Mouse (Mus musculus): ENCODE measurements at regions not wholly inside any gene's neighbourhood (a gene's known extent, or its start where the extent isn't known, plus 50 kb on each side); places are given as distances from the start of the nearest gene placed in this dataset.

GRCm38 (mm10) chr14:68941132-68941690, 352.9 kb downstream of the Synb start:
- Histone ChIP-seq H3K9ac (ENCODE audit: low read depth, low read length) (no peak overlapping the region), H3K27me3 (replicated peaks; ENCODE audit: control insufficient read depth, insufficient read depth, low read length) (no peaks in the 10 kb centered on the region), H3K4me1 (replicated peaks; ENCODE audit: control insufficient read depth, insufficient read depth, low read length) (no peaks in the 10 kb centered on the region), H3K4me2 (replicated peaks; ENCODE audit: low read depth) (no peak overlapping the region), H3K27ac (ENCODE audit: low read depth, low read length) (no peak overlapping the region), H3K36me3 (ENCODE audit: control insufficient read depth, insufficient read depth) (no peaks in the 10 kb centered on the region), H3K4me3 (ENCODE audit: low read depth, low read length) (no peak overlapping the region), H3K9me3 (ENCODE audit: control insufficient read depth) (no peaks in the 10 kb centered on the region)
- no peak for TF ChIP-seq CTCF (IDR thresholded peaks at IDR 0.05; ENCODE audit: low read depth)
- ATAC-seq = no peak
- 61% methylated on average over 7 of the region's 7 CpGs for WGBS

DNA sequence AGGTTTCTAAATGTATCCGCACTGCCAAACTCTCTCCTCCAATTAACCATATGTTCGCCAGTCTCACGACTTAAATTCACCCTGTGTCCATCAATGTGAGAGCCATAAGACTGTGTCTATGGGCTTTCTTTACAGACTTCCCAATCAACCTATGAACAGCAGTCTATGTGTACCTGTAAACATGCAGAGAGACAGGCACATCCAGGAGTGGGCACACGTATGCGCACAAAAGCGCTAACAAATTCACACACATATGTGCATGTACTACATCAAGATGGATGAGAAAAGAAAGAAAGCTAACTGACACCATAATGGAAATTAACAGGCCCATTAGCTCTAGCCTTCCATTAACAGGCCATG, 358.8 kb downstream of the Synb start:
- Histone ChIP-seq H3K27me3 (replicated peaks; ENCODE audit: control insufficient read depth, insufficient read depth, low read length) (no peaks in the 10 kb centered on the region), H3K4me2 (replicated peaks; ENCODE audit: low read depth) (no peak overlapping the region), H3K4me1 (replicated peaks; ENCODE audit: control insufficient read depth, insufficient read depth, low read length) (no peaks in the 10 kb centered on the region), H3K9ac (ENCODE audit: low read depth, low read length) (no peak overlapping the region), H3K36me3 (ENCODE audit: control insufficient read depth, insufficient read depth) (no peaks in the 10 kb centered on the region), H3K9me3 (ENCODE audit: control insufficient read depth) (no peaks in the 10 kb centered on the region), H3K27ac (ENCODE audit: low read depth, low read length) (no peak overlapping the region), H3K4me3 (ENCODE audit: low read depth, low read length) (no peak overlapping the region)
- no peak for TF ChIP-seq CTCF (IDR thresholded peaks at IDR 0.05; ENCODE audit: low read depth)
- WGBS = 73% methylated on average over 6 of the region's 6 CpGs
- ATAC-seq = no peak

- no peak overlapping the region for H3K27ac ChIP-seq (ENCODE audit: low read depth, low read length)
- no peak for TF ChIP-seq CTCF (IDR thresholded peaks at IDR 0.05; ENCODE audit: low read depth)
- H3K9ac ChIP-seq (ENCODE audit: low read depth, low read length) = no peak overlapping the region
- H3K9me3 ChIP-seq (ENCODE audit: control insufficient read depth) = no peaks in the 10 kb centered on the region
- H3K27me3 ChIP-seq (replicated peaks; ENCODE audit: control insufficient read depth, insufficient read depth, low read length) = no peaks in the 10 kb centered on the region
- no peak for ATAC-seq
- WGBS = 22% methylated on average over 12 of the region's 12 CpGs
- no peak overlapping the region for H3K4me3 ChIP-seq (ENCODE audit: low read depth, low read length)
- no peaks in the 10 kb centered on the region for H3K4me1 ChIP-seq (replicated peaks; ENCODE audit: control insufficient read depth, insufficient read depth, low read length)
- H3K36me3 ChIP-seq (ENCODE audit: control insufficient read depth, insufficient read depth) = no peaks in the 10 kb centered on the region
- no peak overlapping the region for H3K4me2 ChIP-seq (replicated peaks; ENCODE audit: low read depth)
These were observed 359.3 kb downstream of the Synb start for GRCm38 (mm10) chr14:68934611-68935302.

- WGBS = 76% methylated on average over 4 of the region's 4 CpGs
- Histone ChIP-seq H3K4me2 (replicated peaks; ENCODE audit: low read depth) (no peak overlapping the region), H3K4me1 (replicated peaks; ENCODE audit: control insufficient read depth, insufficient read depth, low read length) (no peaks in the 10 kb centered on the region), H3K36me3 (ENCODE audit: control insufficient read depth, insufficient read depth) (no peaks in the 10 kb centered on the region), H3K9ac (ENCODE audit: low read depth, low read length) (no peak overlapping the region), H3K4me3 (ENCODE audit: low read depth, low read length) (no peak overlapping the region), H3K27ac (ENCODE audit: low read depth, low read length) (no peak overlapping the region), H3K9me3 (ENCODE audit: control insufficient read depth) (no peaks in the 10 kb centered on the region), H3K27me3 (replicated peaks; ENCODE audit: control insufficient read depth, insufficient read depth, low read length) (no peaks in the 10 kb centered on the region)
- TF ChIP-seq CTCF (IDR thresholded peaks at IDR 0.05; ENCODE audit: low read depth) = no peak
- ATAC-seq = no peak
These were observed 366.3 kb downstream of the Synb start for GRCm38 (mm10) chr14:68927814-68928213.

GRCm38 (mm10) chr14:68923054-68923453, 371.0 kb downstream of the Synb start:
- WGBS = 15% methylated on average over 2 of the region's 2 CpGs
- Histone ChIP-seq H3K36me3 (ENCODE audit: control insufficient read depth, insufficient read depth) (no peaks in the 10 kb centered on the region), H3K27me3 (replicated peaks; ENCODE audit: control insufficient read depth, insufficient read depth, low read length) (no peaks in the 10 kb centered on the region), H3K27ac (ENCODE audit: low read depth, low read length) (no peak overlapping the region), H3K9me3 (ENCODE audit: control insufficient read depth) (no peaks in the 10 kb centered on the region), H3K4me1 (replicated peaks; ENCODE audit: control insufficient read depth, insufficient read depth, low read length) (no peaks in the 10 kb centered on the region), H3K4me3 (ENCODE audit: low read depth, low read length) (no peak overlapping the region), H3K9ac (ENCODE audit: low read depth, low read length) (no peak overlapping the region), H3K4me2 (replicated peaks; ENCODE audit: low read depth) (no peak overlapping the region)
- no peak for TF ChIP-seq CTCF (IDR thresholded peaks at IDR 0.05; ENCODE audit: low read depth)
- no peak for ATAC-seq

- Histone ChIP-seq H3K4me2 (replicated peaks; ENCODE audit: low read depth) (no peak overlapping the region), H3K4me1 (replicated peaks; ENCODE audit: control insufficient read depth, insufficient read depth, low read length) (no peaks in the 10 kb centered on the region), H3K27me3 (replicated peaks; ENCODE audit: control insufficient read depth, insufficient read depth, low read length) (no peaks in the 10 kb centered on the region), H3K9me3 (ENCODE audit: control insufficient read depth) (no peaks in the 10 kb centered on the region), H3K27ac (ENCODE audit: low read depth, low read length) (no peak overlapping the region), H3K9ac (ENCODE audit: low read depth, low read length) (no peak overlapping the region), H3K4me3 (ENCODE audit: low read depth, low read length) (no peak overlapping the region), H3K36me3 (ENCODE audit: control insufficient read depth, insufficient read depth) (no peaks in the 10 kb centered on the region)
- WGBS = 42% methylated on average over 2 of the region's 2 CpGs
- ATAC-seq = no peak
- no peak for TF ChIP-seq CTCF (IDR thresholded peaks at IDR 0.05; ENCODE audit: low read depth)
These were observed 372.1 kb downstream of the Synb start for GRCm38 (mm10) chr14:68922035-68922434.

Measured in intestine, postnatal 0 days (tissue).